Comparison of ENCODE assay signal across 8 mouse cellular contexts in genomic region chr5:77464851-77465548, GRCm38 (mm10). TPM values are rescaled to one million over a fixed set of nuclear protein-coding genes. Genes with fewer than 3 reads are reported as not detected.
DNase-seq lines count a peak whose midpoint lies in the region; ATAC-seq lines count a peak whose summit lies in the region.

No protein-coding gene starts in this region.

- intact Hi-C loops in left cerebral cortex, postnatal 4 days (cut with DNase I): loop anchor here (5.0 kb wide), 1 partner anchor 337 kb away; no protein-coding TSS in a partner anchor

- H3K36me3 ChIP-seq in hindbrain, embryonic 11.5 days (ENCODE audit: control insufficient read depth, insufficient read depth, low read length): no peaks in the 10 kb centered on the region
- no peaks in the 10 kb centered on the region for H3K36me3 ChIP-seq in hindbrain, embryonic 12.5 days
- no peaks in the 10 kb centered on the region for H3K36me3 ChIP-seq in embryonic facial prominence, embryonic 11.5 days (replicated peaks; ENCODE audit: control insufficient read depth, insufficient read depth, low read depth, low read length)
- no peaks in the 10 kb centered on the region for H3K36me3 ChIP-seq in heart, embryonic 16.5 days (ENCODE audit: control insufficient read depth, insufficient read depth)
- H3K36me3 ChIP-seq in neural tube, embryonic 11.5 days (ENCODE audit: control insufficient read depth, insufficient read depth, low read length): no peaks in the 10 kb centered on the region

- no peak overlapping the region for H3K9ac ChIP-seq in hindbrain, embryonic 11.5 days (ENCODE audit: low read depth, low read length)
- H3K9ac ChIP-seq in hindbrain, embryonic 12.5 days: no peak overlapping the region
- H3K9ac ChIP-seq in embryonic facial prominence, embryonic 11.5 days (replicated peaks; ENCODE audit: low read length): no peak overlapping the region
- no peak overlapping the region for H3K9ac ChIP-seq in heart, embryonic 16.5 days (ENCODE audit: low read length)
- H3K9ac ChIP-seq in neural tube, embryonic 11.5 days (ENCODE audit: low read length): no peak overlapping the region

- no peaks in the 10 kb centered on the region for H3K4me1 ChIP-seq in hindbrain, embryonic 11.5 days (replicated peaks; ENCODE audit: control insufficient read depth, insufficient read depth, low read length)
- 0 out of 2 replicates have a peak, but pooled peaks cover 2% of the 10 kb centered on the region for H3K4me1 ChIP-seq in hindbrain, embryonic 12.5 days
- H3K4me1 ChIP-seq in embryonic facial prominence, embryonic 11.5 days (ENCODE audit: control insufficient read depth, insufficient read depth, low read length): no peaks in the 10 kb centered on the region
- H3K4me1 ChIP-seq in heart, embryonic 16.5 days (ENCODE audit: control insufficient read depth, insufficient read depth, low read length): no peaks in the 10 kb centered on the region
- H3K4me1 ChIP-seq in neural tube, embryonic 11.5 days (ENCODE audit: control insufficient read depth, insufficient read depth, low read length): no peaks in the 10 kb centered on the region

- no peak overlapping the region for H3K27ac ChIP-seq in hindbrain, embryonic 11.5 days (ENCODE audit: low read depth, low read length)
- no peak overlapping the region for H3K27ac ChIP-seq in hindbrain, embryonic 12.5 days
- no peak overlapping the region for H3K27ac ChIP-seq in embryonic facial prominence, embryonic 11.5 days (replicated peaks; ENCODE audit: low read depth, low read length)
- H3K27ac ChIP-seq in heart, embryonic 16.5 days (ENCODE audit: low read length): no peak overlapping the region
- no peak overlapping the region for H3K27ac ChIP-seq in neural tube, embryonic 11.5 days (ENCODE audit: low read depth, low read length)

- ATAC-seq in hindbrain, embryonic 11.5 days (ENCODE audit: low FRiP score): no peak
- no peak for ATAC-seq in hindbrain, embryonic 12.5 days (ENCODE audit: low FRiP score)
- no peak for ATAC-seq in embryonic facial prominence, embryonic 11.5 days (replicated peaks; ENCODE audit: insufficient number of reproducible peaks, low FRiP score, low TSS enrichment, low read depth)
- no peak for ATAC-seq in heart, embryonic 16.5 days (replicated peaks; ENCODE audit: extremely low read depth, insufficient read depth, low FRiP score)
- ATAC-seq in neural tube, embryonic 11.5 days (ENCODE audit: insufficient read depth, low FRiP score, low TSS enrichment): no peak

- no peaks in the 10 kb centered on the region for H3K9me3 ChIP-seq in hindbrain, embryonic 11.5 days (ENCODE audit: control insufficient read depth, low read length)
- no peaks in the 10 kb centered on the region for H3K9me3 ChIP-seq in hindbrain, embryonic 12.5 days (replicated peaks)
- H3K9me3 ChIP-seq in embryonic facial prominence, embryonic 11.5 days (replicated peaks; ENCODE audit: control insufficient read depth, low read length): no peaks in the 10 kb centered on the region
- no peaks in the 10 kb centered on the region for H3K9me3 ChIP-seq in heart, embryonic 16.5 days (replicated peaks; ENCODE audit: control insufficient read depth, low read length)
- no peaks in the 10 kb centered on the region for H3K9me3 ChIP-seq in neural tube, embryonic 11.5 days (ENCODE audit: control insufficient read depth, low read length)

- no peaks in the 10 kb centered on the region for H3K27me3 ChIP-seq in hindbrain, embryonic 11.5 days (ENCODE audit: control insufficient read depth, insufficient read depth, low read length)
- no peaks in the 10 kb centered on the region for H3K27me3 ChIP-seq in hindbrain, embryonic 12.5 days
- H3K27me3 ChIP-seq in embryonic facial prominence, embryonic 11.5 days (ENCODE audit: control insufficient read depth, insufficient read depth, low read length): no peaks in the 10 kb centered on the region
- no peaks in the 10 kb centered on the region for H3K27me3 ChIP-seq in heart, embryonic 16.5 days (ENCODE audit: control insufficient read depth, insufficient read depth, low read length)
- H3K27me3 ChIP-seq in neural tube, embryonic 11.5 days (ENCODE audit: control insufficient read depth, insufficient read depth, low read length): no peaks in the 10 kb centered on the region

- WGBS in hindbrain, embryonic 11.5 days: 63% methylated on average over 19 of the region's 19 CpGs
- 60% methylated on average over 19 of the region's 19 CpGs for WGBS in hindbrain, embryonic 12.5 days
- 46% methylated on average over 19 of the region's 19 CpGs for WGBS in embryonic facial prominence, embryonic 11.5 days
- 52% methylated on average over 19 of the region's 19 CpGs for WGBS in heart, embryonic 16.5 days
- 59% methylated on average over 19 of the region's 19 CpGs for WGBS in neural tube, embryonic 11.5 days

- H3K4me3 ChIP-seq in hindbrain, embryonic 11.5 days (ENCODE audit: low read depth, low read length): no peak overlapping the region
- H3K4me3 ChIP-seq in hindbrain, embryonic 12.5 days: no peak overlapping the region
- no peak overlapping the region for H3K4me3 ChIP-seq in embryonic facial prominence, embryonic 11.5 days (ENCODE audit: low read depth, low read length)
- H3K4me3 ChIP-seq in heart, embryonic 16.5 days (ENCODE audit: low read length): no peak overlapping the region
- H3K4me3 ChIP-seq in neural tube, embryonic 11.5 days (ENCODE audit: low read depth, low read length): no peak overlapping the region

- peak; percentile 64 for DNase-seq in hindbrain, embryonic 11.5 days (ENCODE audit: low spot score)
- DNase-seq in adrenal gland, postnatal 36 days: peak; percentile 78 to 90
- DNase-seq in embryonic facial prominence, embryonic 11.5 days (ENCODE audit: low spot score): peak; percentile 76
- DNase-seq in left cerebral cortex, postnatal 4 days: peak; percentile 79
- DNase-seq in neural tube, embryonic 11.5 days (ENCODE audit: low spot score): peak; percentile 64
- peak; percentile 54 for DNase-seq in thymus, postnatal 0 days (ENCODE audit: low spot score)

- no peak overlapping the region for H3K4me2 ChIP-seq in hindbrain, embryonic 11.5 days (replicated peaks; ENCODE audit: low read depth, low read length)
- H3K4me2 ChIP-seq in hindbrain, embryonic 12.5 days (replicated peaks): no peak overlapping the region
- no peak overlapping the region for H3K4me2 ChIP-seq in embryonic facial prominence, embryonic 11.5 days (ENCODE audit: low read depth, low read length)
- H3K4me2 ChIP-seq in heart, embryonic 16.5 days (ENCODE audit: low read depth, low read length): peak overlapping the region; percentile 37; the same call in 1 of the 2 replicates
- no peak overlapping the region for H3K4me2 ChIP-seq in neural tube, embryonic 11.5 days (ENCODE audit: low read depth)

RNA-seq across cellular contexts. Expression of gene Igfbp7, which starts 57.2 kb away (rescaled TPM):
- polyA plus RNA-seq in hindbrain, embryonic 11.5 days (2014; fragmentation: Nextera tagmentation; extraction: Ambion mirVana): 26.7 and 27.1 TPM in 2 replicates
- 32.2 and 33.7 TPM in 2 replicates for polyA plus RNA-seq in hindbrain, embryonic 12.5 days (2016; fragmentation: Nextera tagmentation; extraction: Ambion mirVana)
- total RNA-seq in adrenal gland, postnatal 36 days (2021): 100 to 1,000 TPM; 862 to 986 TPM
- 12.2 and 20.0 TPM in 2 replicates for polyA plus RNA-seq in embryonic facial prominence, embryonic 11.5 days (2014; fragmentation: Nextera tagmentation; extraction: Ambion mirVana)
- polyA plus RNA-seq in heart, embryonic 16.5 days (2015; fragmentation: Nextera tagmentation; extraction: Ambion mirVana): 68.4 and 72.0 TPM in 2 replicates
- 10 to 100 TPM; 35.5 to 40.3 TPM for total RNA-seq in left cerebral cortex, postnatal 4 days (2021)
- 19.4 and 22.6 TPM in 2 replicates for polyA plus RNA-seq in neural tube, embryonic 11.5 days (2014; fragmentation: Nextera tagmentation; extraction: Ambion mirVana)
- 64.2 and 64.3 TPM in 2 replicates for polyA plus RNA-seq in thymus, postnatal 0 days (2015; fragmentation: Nextera tagmentation; extraction: Ambion mirVana)
